Mouse (Mus musculus) MEL (cell line): ENCODE data around the gene Rgs12. TPM values are rescaled to one million over a fixed set of nuclear protein-coding genes. Genes with fewer than 3 reads are reported as not detected.
A peak's percentile ranks its signal among the peaks of the same experiment; 100 is the strongest.

Experiments
- DNase-seq: peaks from one replicate; pipeline ENCODE4 v3.0.0; 2011; ENCODE audit warnings: low read depth, low spot score
- H3K27ac ChIP-seq: 2 replicates; pipeline ENCODE4 v1.5.1; 2012; ENCODE audit warnings: low read depth, mild to moderate bottlenecking, control low read depth, low read length, moderate library complexity; ENCODE audit not compliant: control insufficient read depth
- H3K27me3 ChIP-seq, 2 experiments: fragments of 150-350 bp in 1 of 2; sonication (generic) in 1 of 2; 2 replicates each; pipeline ENCODE4 v1.6.1; 2012; ENCODE audit warnings: low read length in 2 of 2, mild to moderate bottlenecking in 2 of 2, improper control_type of control experiment in 1 of 2, moderate library complexity in 1 of 2; ENCODE audit not compliant: insufficient read depth in 2 of 2, control insufficient read depth in 1 of 2
- H3K36me3 ChIP-seq, 2 experiments: 2 replicates each; pipeline ENCODE4 v1.6.1; 2012 to 2014; ENCODE audit warnings: low read length in 2 of 2, improper control_type of control experiment in 1 of 2, inconsistent platforms in 1 of 2, mild to moderate bottlenecking in 1 of 2; ENCODE audit not compliant: insufficient read depth in 2 of 2, control insufficient read depth in 1 of 2
- H3K4me1 ChIP-seq, 2 experiments: fragments of 150-350 bp in 1 of 2; sonication (generic) in 1 of 2; 2 replicates each; pipeline ENCODE4 v1.6.1; 2012; ENCODE audit warnings: low read length in 2 of 2, improper control_type of control experiment in 1 of 2, mild to moderate bottlenecking in 1 of 2; ENCODE audit not compliant: insufficient read depth in 2 of 2, control insufficient read depth in 1 of 2
- H3K4me3 ChIP-seq, 2 experiments: fragments of 150-350 bp in 1 of 2; sonication (generic) in 1 of 2; 2 replicates each; pipeline ENCODE4 v1.5.1; 2012; ENCODE audit warnings: low read depth in 2 of 2, low read length in 2 of 2, mild to moderate bottlenecking in 2 of 2, moderate library complexity in 2 of 2, control low read depth in 1 of 2, improper control_type of control experiment in 1 of 2; ENCODE audit not compliant: control insufficient read depth in 1 of 2, insufficient read depth in 1 of 2
- H3K79me2 ChIP-seq: 2 replicates; pipeline ENCODE4 v1.6.1; 2012; ENCODE audit warnings: mild to moderate bottlenecking, low read length, moderate library complexity; ENCODE audit not compliant: control insufficient read depth, poor library complexity, insufficient read depth
- H3K9ac ChIP-seq: 2 replicates; pipeline ENCODE4 v1.6.1; 2012; ENCODE audit warnings: low read depth, mild to moderate bottlenecking, control low read depth, low read length, moderate library complexity; ENCODE audit not compliant: control insufficient read depth, poor library complexity, severe bottlenecking
- H3K9me3 ChIP-seq: fragments of 150-350 bp; sonication (generic); replicated peaks from 2 replicates; pipeline ENCODE4 v1.6.1; 2012; ENCODE audit warnings: mild to moderate bottlenecking, low read length, improper control_type of control experiment, moderate library complexity; ENCODE audit not compliant: insufficient read depth
- BHLHE40 ChIP-seq: IDR thresholded peaks from 2 replicates; pipeline ENCODE4 v1.6.1; 2012; ENCODE audit warnings: low read depth, mild to moderate bottlenecking, inconsistent platforms, low read length, improper control_type of control experiment, borderline replicate concordance
- CTCF ChIP-seq, 3 experiments: IDR thresholded peaks in 2 of 3; conservative IDR thresholded peaks in 1 of 3; 2 replicates each; pipeline ENCODE4 v1.5.1; 2011 to 2012; ENCODE audit warnings: low read length in 3 of 3, low read depth in 2 of 3, mild to moderate bottlenecking in 2 of 3, improper control_type of control experiment in 1 of 3, inconsistent platforms in 1 of 3, mixed read lengths in 1 of 3, moderate library complexity in 1 of 3; ENCODE audit not compliant: control insufficient read depth in 1 of 3, insufficient read depth in 1 of 3, poor library complexity in 1 of 3, severe bottlenecking in 1 of 3
- E2F4 ChIP-seq: IDR thresholded peaks from 2 replicates; pipeline ENCODE4 v1.6.1; 2011; ENCODE audit warnings: low read depth, low read length, improper control_type of control experiment, borderline replicate concordance
- ETS1 ChIP-seq: IDR thresholded peaks from 2 replicates; pipeline ENCODE4 v1.6.1; 2012; ENCODE audit warnings: low read depth, mild to moderate bottlenecking, inconsistent platforms, low read length, improper control_type of control experiment, moderate library complexity
- GABPA ChIP-seq: IDR thresholded peaks from 2 replicates; pipeline ENCODE4 v1.6.1; 2012; ENCODE audit warnings: low read depth, mild to moderate bottlenecking, inconsistent platforms, low read length, improper control_type of control experiment, moderate library complexity
- GATA1 ChIP-seq: IDR thresholded peaks from 2 replicates; pipeline ENCODE4 v1.6.1; 2011; ENCODE audit warnings: low read depth, low read length, improper control_type of control experiment
- JUND ChIP-seq: IDR thresholded peaks from 2 replicates; pipeline ENCODE4 v1.6.1; 2011; ENCODE audit warnings: low read depth, mild to moderate bottlenecking, improper control_type of control experiment, low read length
- KAT2A ChIP-seq: conservative IDR thresholded peaks from 2 replicates; pipeline ENCODE4 v1.6.1; 2012; ENCODE audit warnings: low read depth, low read length, improper control_type of control experiment, inconsistent platforms
- MYB ChIP-seq: IDR thresholded peaks from 2 replicates; pipeline ENCODE4 v1.6.1; 2011; ENCODE audit warnings: mild to moderate bottlenecking, low read depth, low read length, improper control_type of control experiment
- MYC ChIP-seq: IDR thresholded peaks from 2 replicates; pipeline ENCODE4 v1.6.1; 2011; ENCODE audit warnings: low read depth, mild to moderate bottlenecking, low read length, improper control_type of control experiment, moderate library complexity
- POLR2A ChIP-seq, 2 experiments: IDR thresholded peaks; 2 replicates each; pipeline ENCODE4 v1.6.1; 2011 to 2012; ENCODE audit warnings: low read length in 2 of 2, mild to moderate bottlenecking in 2 of 2, control low read depth in 1 of 2, improper control_type of control experiment in 1 of 2, low read depth in 1 of 2, moderate library complexity in 1 of 2; ENCODE audit not compliant: control insufficient read depth in 1 of 2, insufficient read depth in 1 of 2, poor library complexity in 1 of 2
- POLR2AphosphoS2 ChIP-seq: IDR thresholded peaks from 2 replicates; pipeline ENCODE4 v1.6.1; 2011; ENCODE audit warnings: low read length, improper control_type of control experiment
- RAD21 ChIP-seq: IDR thresholded peaks from 2 replicates; pipeline ENCODE4 v1.6.1; 2011; ENCODE audit warnings: mild to moderate bottlenecking, low read depth, low read length, improper control_type of control experiment
- SIN3A ChIP-seq: IDR thresholded peaks from 2 replicates; pipeline ENCODE4 v1.6.1; 2012; ENCODE audit warnings: low read length, improper control_type of control experiment, inconsistent platforms
- SMC3 ChIP-seq: IDR thresholded peaks from 2 replicates; pipeline ENCODE4 v1.6.1; 2011; ENCODE audit warnings: low read depth, low read length, improper control_type of control experiment
- TBP ChIP-seq: IDR thresholded peaks from 2 replicates; pipeline ENCODE4 v1.8.0; 2011; ENCODE audit warnings: low read depth, low read length, improper control_type of control experiment
- TCF12 ChIP-seq: IDR thresholded peaks from 2 replicates; pipeline ENCODE4 v1.6.1; 2014; ENCODE audit warnings: low read depth, mild to moderate bottlenecking, inconsistent platforms, low read length, improper control_type of control experiment, moderate library complexity
- UBTF ChIP-seq: IDR thresholded peaks from 2 replicates; pipeline ENCODE4 v1.6.1; 2012; ENCODE audit warnings: low read depth, mild to moderate bottlenecking, inconsistent platforms, low read length, improper control_type of control experiment, moderate library complexity, borderline replicate concordance; ENCODE audit not compliant: insufficient read depth
- ZC3H11A ChIP-seq: IDR thresholded peaks from 2 replicates; pipeline ENCODE4 v1.6.1; 2012; ENCODE audit warnings: low read depth, mild to moderate bottlenecking, inconsistent platforms, low read length, improper control_type of control experiment
- ZNF384 ChIP-seq: IDR thresholded peaks from 2 replicates; pipeline ENCODE4 v1.6.1; 2012; ENCODE audit warnings: low read depth, mild to moderate bottlenecking, inconsistent platforms, low read length, improper control_type of control experiment
- polyA plus RNA-seq, 2 experiments: library from polyadenylated mRNA; stranded (reverse) in 1 of 2; unstranded in 1 of 2; fragments of >175 nt in 1 of 2; fragments of >200 nt in 1 of 2; gene quantifications; 2 replicates each; pipeline versions ENCODE4 v1.2.1 to v1.2.4; 2012; ENCODE audit warnings: low replicate concordance in 2 of 2, low read depth in 1 of 2; ENCODE audit not compliant: insufficient read length in 2 of 2, insufficient read depth in 1 of 2, missing spikeins in 1 of 2
- total RNA-seq: library from RNA; depleted of rRNA; stranded (reverse); fragments of 300-350 nt; gene quantifications from 2 replicates; pipeline ENCODE4 v1.2.3, GENCODE M21; 2012

Rgs12 gene
- total and polyA plus RNA-seq, 3 experiments = 11.9 to 15.4 TPM; not detected in 1

- TF ChIP-seq MYB (no peak), TBP (peak; percentile 24; the same call in 1 of the 2 replicates), E2F4 (no peak), GABPA (no peak), GATA1 (no peak), POLR2A (IDR thresholded peaks at IDR 0.05; ENCODE audit: control insufficient read depth in 1 of 2, insufficient read depth in 1 of 2, low read depth in 1 of 2, low read length in 2 of 2, poor library complexity in 1 of 2) (peak; percentile 31 to 35; a peak in 1 of 4 replicates), RAD21 (no peak; the same call in none of the 2 replicates), TCF12 (no peak), POLR2AphosphoS2 (no peak), MYC (peak; percentile 52; the same call in 1 of the 2 replicates), KAT2A (no peak), SMC3 (peak; percentile 20; the same call in 1 of the 2 replicates), BHLHE40 (no peak), ETS1 (no peak)
Measured at GRCm38 (mm10) chr5:35042431-35043109, 93.3 kb downstream of the Rgs12 start (continued).

- no peaks in the 10 kb centered on the region; the same call in 1 of the 2 replicates for H3K79me2 ChIP-seq
- peaks cover 0 to 17% of the 10 kb centered on the region in 2 experiments; a peak in 3 of 4 replicates for H3K4me1 ChIP-seq
- H3K27ac ChIP-seq = no peak overlapping the region
- peak overlapping the region; percentile 55 for H3K9ac ChIP-seq
- no peaks in the 10 kb centered on the region for H3K36me3 ChIP-seq
- TF ChIP-seq ZC3H11A (peak; percentile 99), ZNF384 (peak; percentile 38; the same call in 1 of the 2 replicates), CTCF (IDR thresholded peaks at IDR 0.05 in 2 of 3, conservative IDR thresholded peaks at IDR 0.05 in 1 of 3; ENCODE audit: control insufficient read depth in 1 of 3, insufficient read depth in 1 of 3, low read depth in 2 of 3, low read length in 3 of 3, poor library complexity in 1 of 3, severe bottlenecking in 1 of 3) (peak; percentile 93 to 98 (median 94)), SIN3A (peak; percentile 67), RAD21 (peak; percentile 100), SMC3 (peak; percentile 99), JUND (no peak), UBTF (no peak)
- H3K9me3 ChIP-seq = no peaks in the 10 kb centered on the region
- H3K27me3 ChIP-seq = no peaks in the 10 kb centered on the region
- DNase-seq = peak; percentile 92
- H3K4me3 ChIP-seq = peak overlapping the region in 1 of 2 experiments; percentile 51; a peak in 2 of 4 replicates
Measured at GRCm38 (mm10) chr5:35043110-35043451, 93.8 kb downstream of the Rgs12 start.
